Mouse (Mus musculus): ENCODE results near the gene Uba6.

DNA sequence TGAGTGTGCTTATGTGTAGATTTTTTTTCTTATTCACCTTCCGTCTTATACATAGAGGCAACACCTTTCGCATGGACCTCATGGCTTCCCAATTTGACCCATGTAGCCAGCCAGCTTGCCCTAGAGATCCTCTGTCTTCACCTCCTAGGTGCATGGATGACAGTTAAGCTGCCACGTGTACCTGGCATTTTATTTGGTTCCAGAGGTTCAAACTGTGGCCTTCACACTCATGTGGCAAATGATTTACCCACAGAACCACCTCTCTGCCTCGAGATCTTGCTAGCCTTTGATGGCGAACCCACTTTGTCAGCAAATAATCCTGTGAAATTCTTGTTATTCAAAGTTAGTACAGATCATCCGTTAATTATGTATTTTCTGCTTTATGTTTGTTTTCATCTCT lies 88.6 kb downstream of the Uba6 start:
- TF ChIP-seq CTCF (IDR thresholded peaks at IDR 0.05; ENCODE audit: low read depth, low read length) (no peak), POLR2A (IDR thresholded peaks at IDR 0.05; ENCODE audit: extremely low read depth, insufficient read depth, low read length) (no peak)

Data from liver, adult 2 months (tissue).